Mouse (Mus musculus): ENCODE measurements at regions not wholly inside any gene's neighbourhood (a gene's known extent, or its start where the extent isn't known, plus 50 kb on each side); places are given as distances from the start of the nearest gene placed in this dataset.

DNA sequence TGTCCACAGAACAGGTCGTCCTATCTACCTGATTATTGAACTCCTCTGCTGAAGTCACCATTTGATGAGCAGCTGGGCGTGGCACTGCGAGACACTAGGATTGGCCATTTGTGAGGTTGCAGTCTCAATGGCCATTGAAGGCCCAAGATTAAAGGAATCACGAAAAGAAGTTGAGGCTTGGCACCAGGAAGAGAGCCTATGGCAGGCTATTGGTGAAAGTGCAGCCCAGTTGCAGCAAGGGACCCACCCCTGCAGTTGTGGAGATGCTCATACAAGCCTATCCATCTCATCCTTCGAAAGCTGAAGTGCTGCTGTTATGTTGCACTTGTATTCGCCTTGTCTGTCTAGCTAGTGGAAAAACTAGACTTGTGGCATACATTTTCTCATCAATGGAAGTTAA is 96.5 kb upstream of the Ccn6 start:
- TF ChIP-seq CTCF (IDR thresholded peaks at IDR 0.05; ENCODE audit: control insufficient read depth, insufficient read depth, low read length) (no peak), POLR2A (IDR thresholded peaks at IDR 0.05; ENCODE audit: borderline replicate concordance, control insufficient read depth, low read depth, low read length) (no peak)

Measured in bone marrow, adult 2 months (tissue).